Mouse (Mus musculus) CH12.LX (cell line): ENCODE measurements around the gene Ofcc1. TPM values are rescaled to one million over a fixed set of nuclear protein-coding genes. Genes with fewer than 3 reads are reported as not detected.

Experiments
- DNase-seq: peaks from one replicate; pipeline ENCODE4 v3.0.0-alpha.2; 2013; ENCODE audit errors: extremely low read depth
- H3K27ac ChIP-seq: 2 replicates; pipeline ENCODE4 v1.5.1; 2012; ENCODE audit warnings: low read depth, mild to moderate bottlenecking, control low read depth, moderate library complexity; ENCODE audit not compliant: insufficient read depth
- H3K27me3 ChIP-seq: replicated peaks from 2 replicates; pipeline ENCODE3; 2012; ENCODE audit warnings: inconsistent platforms
- H3K36me3 ChIP-seq, 2 experiments: replicated peaks in 1 of 2; 2 replicates each; pipeline versions ENCODE3 to v1.6.1; 2012; ENCODE audit warnings: inconsistent platforms in 1 of 2, low read length in 1 of 2, mild to moderate bottlenecking in 1 of 2, mixed read lengths in 1 of 2, moderate library complexity in 1 of 2; ENCODE audit not compliant: control insufficient read depth in 1 of 2, insufficient read depth in 1 of 2
- H3K4me1 ChIP-seq, 2 experiments: 2 replicates each; pipeline ENCODE4 v1.6.1; 2012; ENCODE audit warnings: inconsistent platforms in 1 of 2, moderate library complexity in 1 of 2; ENCODE audit not compliant: insufficient read depth in 2 of 2, control insufficient read depth in 1 of 2
- H3K4me2 ChIP-seq: 2 replicates; pipeline ENCODE4 v1.6.1; 2012; ENCODE audit warnings: low read depth, mild to moderate bottlenecking, control low read depth; ENCODE audit not compliant: poor library complexity, insufficient read depth, severe bottlenecking
- H3K4me3 ChIP-seq, 3 experiments: fragments of 150-350 bp in 1 of 3; sonication (generic) in 1 of 3; replicated peaks in 1 of 3; 2 replicates each; pipeline versions ENCODE3 to v1.5.1; 2011 to 2012; ENCODE audit warnings: low read depth in 2 of 3, low read length in 2 of 3, mild to moderate bottlenecking in 2 of 3, moderate library complexity in 2 of 3, control low read depth in 1 of 3, improper control_type of control experiment in 1 of 3, inconsistent platforms in 1 of 3, mixed read lengths in 1 of 3; ENCODE audit not compliant: poor library complexity in 1 of 3
- H3K79me2 ChIP-seq: replicated peaks from 2 replicates; pipeline ENCODE4 v1.6.1; 2012; ENCODE audit warnings: mild to moderate bottlenecking, moderate library complexity; ENCODE audit not compliant: control insufficient read depth, poor library complexity, insufficient read depth, severe bottlenecking; ENCODE audit errors: extremely low read depth
- H3K9ac ChIP-seq: 2 replicates; pipeline ENCODE4 v1.6.1; 2012; ENCODE audit warnings: low read depth, mild to moderate bottlenecking, control low read depth, moderate library complexity; ENCODE audit not compliant: insufficient read depth
- H3K9me3 ChIP-seq: replicated peaks from 2 replicates; pipeline ENCODE3; 2012; ENCODE audit warnings: low read length, inconsistent platforms, mixed read lengths
- BHLHE40 ChIP-seq: IDR thresholded peaks from 2 replicates; pipeline ENCODE4 v1.6.1; 2011; ENCODE audit warnings: mild to moderate bottlenecking, low read depth, low read length, improper control_type of control experiment
- CHD2 ChIP-seq: IDR thresholded peaks from 2 replicates; pipeline ENCODE4 v1.6.1; 2011; ENCODE audit warnings: low read length, improper control_type of control experiment
- ETS1 ChIP-seq: conservative IDR thresholded peaks from 2 replicates; pipeline ENCODE4 v1.6.1; 2012; ENCODE audit warnings: low read depth, mild to moderate bottlenecking, inconsistent platforms, low read length, improper control_type of control experiment, moderate library complexity
- HCFC1 ChIP-seq: IDR thresholded peaks from 2 replicates; pipeline ENCODE4 v1.6.1; 2012; ENCODE audit warnings: low read depth, mild to moderate bottlenecking, inconsistent platforms, low read length, improper control_type of control experiment
- IRF4 ChIP-seq: IDR thresholded peaks from 2 replicates; pipeline ENCODE4 v1.6.1; 2014; ENCODE audit warnings: low read depth, mild to moderate bottlenecking, inconsistent platforms, low read length, improper control_type of control experiment
- JUN ChIP-seq: IDR thresholded peaks from 2 replicates; pipeline ENCODE4 v1.6.1; 2011; ENCODE audit warnings: low read depth, mild to moderate bottlenecking, low read length, improper control_type of control experiment, moderate library complexity; ENCODE audit not compliant: insufficient read depth
- JUND ChIP-seq: conservative IDR thresholded peaks from 2 replicates; pipeline ENCODE4 v1.6.1; 2011; ENCODE audit warnings: low read depth, low read length, improper control_type of control experiment
- MAFK ChIP-seq: IDR thresholded peaks from 2 replicates; pipeline ENCODE4 v1.6.1; 2011; ENCODE audit warnings: low read length, improper control_type of control experiment; ENCODE audit not compliant: insufficient replicate concordance
- MAX ChIP-seq: IDR thresholded peaks from 2 replicates; pipeline ENCODE4 v1.6.1; 2011; ENCODE audit warnings: low read length, improper control_type of control experiment
- MAZ ChIP-seq: IDR thresholded peaks from 2 replicates; pipeline ENCODE4 v1.6.1; 2012; ENCODE audit warnings: low read depth, mild to moderate bottlenecking, inconsistent platforms, low read length, improper control_type of control experiment, moderate library complexity
- MXI1 ChIP-seq: IDR thresholded peaks from 2 replicates; pipeline ENCODE4 v1.6.1; 2011; ENCODE audit warnings: mild to moderate bottlenecking, low read depth, low read length, improper control_type of control experiment
- MYC ChIP-seq: IDR thresholded peaks from 2 replicates; pipeline ENCODE4 v1.6.1; 2011; ENCODE audit warnings: low read depth, mild to moderate bottlenecking, improper control_type of control experiment, low read length
- NELFE ChIP-seq: IDR thresholded peaks from 2 replicates; pipeline ENCODE4 v1.6.1; 2011; ENCODE audit warnings: low read depth, low read length, improper control_type of control experiment
- POLR2AphosphoS2 ChIP-seq: IDR thresholded peaks from 2 replicates; pipeline ENCODE4 v1.6.1; 2011; ENCODE audit warnings: low read depth, low read length, improper control_type of control experiment
- RAD21 ChIP-seq: IDR thresholded peaks from 2 replicates; pipeline ENCODE4 v1.6.1; 2011; ENCODE audit warnings: low read depth, mild to moderate bottlenecking, low read length, improper control_type of control experiment, moderate library complexity
- RCOR1 ChIP-seq: conservative IDR thresholded peaks from 2 replicates; pipeline ENCODE4 v1.6.1; 2012; ENCODE audit warnings: low read depth, mild to moderate bottlenecking, inconsistent platforms, low read length, improper control_type of control experiment
- SIN3A ChIP-seq: IDR thresholded peaks from 2 replicates; pipeline ENCODE4 v1.6.1; 2012; ENCODE audit warnings: low read length, improper control_type of control experiment, inconsistent platforms
- SMC3 ChIP-seq: IDR thresholded peaks from 2 replicates; pipeline ENCODE4 v1.6.1; 2011; ENCODE audit warnings: low read depth, low read length, improper control_type of control experiment
- TCF12 ChIP-seq: IDR thresholded peaks from 2 replicates; pipeline ENCODE4 v1.6.1; 2014; ENCODE audit warnings: low read depth, mild to moderate bottlenecking, inconsistent platforms, low read length, improper control_type of control experiment
- USF1 ChIP-seq: IDR thresholded peaks from 2 replicates; pipeline ENCODE4 v1.6.1; 2014; ENCODE audit warnings: low read depth, mild to moderate bottlenecking, inconsistent platforms, low read length, improper control_type of control experiment
- USF2 ChIP-seq: conservative IDR thresholded peaks from 2 replicates; pipeline ENCODE4 v1.6.1; 2011; ENCODE audit warnings: low read depth, low read length, improper control_type of control experiment
- ZKSCAN1 ChIP-seq: IDR thresholded peaks from 2 replicates; pipeline ENCODE4 v1.6.1; 2012; ENCODE audit warnings: low read depth, inconsistent platforms, low read length, improper control_type of control experiment, borderline replicate concordance
- ZMIZ1 ChIP-seq: IDR thresholded peaks from 2 replicates; pipeline ENCODE4 v1.6.1; 2012; ENCODE audit warnings: low read depth, mild to moderate bottlenecking, inconsistent platforms, low read length, improper control_type of control experiment
- ZNF384 ChIP-seq: IDR thresholded peaks from 2 replicates; pipeline ENCODE4 v1.6.1; 2012; ENCODE audit warnings: low read depth, low read length, improper control_type of control experiment, inconsistent platforms
- dilution Hi-C: fragments of 300-500 bp; cut with MboI; formaldehyde crosslinking; loops from 2 replicates; pipeline ENCODE4 v1.14.3; 2020; ENCODE audit warnings: low sequenced_read_pairs; ENCODE audit not compliant: extremely low pct_unique_long_range_greater_than_20kb, extremely low pct_ligation_motif_present
- in situ Hi-C: fragments of 300-500 bp; cut with MboI; formaldehyde crosslinking; loops from 3 replicates; pipeline ENCODE4 v1.14.3; 2019; ENCODE audit warnings: low sequenced_read_pairs, low pct_ligation_motif_present, low pct_unique_long_range_greater_than_20kb, mixed read lengths
- polyA plus RNA-seq: library from polyadenylated mRNA; unstranded; fragments of >175 nt; gene quantifications from 2 replicates; pipeline ENCODE4 v1.2.1, GENCODE M21; 2012; ENCODE audit warnings: low read depth; ENCODE audit not compliant: insufficient read length
- total RNA-seq, 2 experiments: library from RNA; depleted of rRNA; stranded (reverse); fragments of 300-350 nt in 1 of 2; fragments of >200 nt in 1 of 2; gene quantifications; 2 replicates each; pipeline ENCODE4 v1.2.3; 2012 to 2014

The Ofcc1 gene
- total and polyA plus RNA-seq, 3 experiments: not detected

DNA sequence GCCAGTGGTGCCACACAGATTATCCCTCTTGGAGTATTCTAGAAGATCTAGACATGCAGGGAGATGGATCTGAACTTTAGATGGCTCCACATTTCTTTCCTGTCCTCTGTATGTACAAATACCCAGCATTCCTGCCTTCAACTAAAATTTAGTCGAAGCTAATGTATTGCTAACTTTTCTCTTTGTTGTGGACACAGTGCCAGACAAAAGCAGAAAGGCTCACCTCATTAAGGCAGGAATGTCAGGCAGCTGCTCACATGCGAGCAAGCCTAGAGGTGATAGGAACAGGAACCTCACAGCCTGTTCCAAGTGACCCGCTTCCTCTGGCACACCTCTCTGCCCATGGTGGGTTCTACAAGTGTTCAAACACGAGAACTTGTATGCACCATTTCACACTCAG, 26.2 kb upstream of the Ofcc1 start:
- H3K27ac ChIP-seq: no peak overlapping the region
- no peak overlapping the region for H3K9ac ChIP-seq
- H3K27me3 ChIP-seq: no peaks in the 10 kb centered on the region
- H3K4me2 ChIP-seq: no peak overlapping the region
- H3K4me3 ChIP-seq: no peak overlapping the region
- dilution Hi-C loops (no loop called here), in situ Hi-C loops (no loop called here)
- H3K4me1 ChIP-seq: no peaks in the 10 kb centered on the region
- H3K79me2 ChIP-seq: no peaks in the 10 kb centered on the region
- DNase-seq: no peak
- no peaks in the 10 kb centered on the region for H3K9me3 ChIP-seq
- no peaks in the 10 kb centered on the region for H3K36me3 ChIP-seq
- TF ChIP-seq RAD21: no peak
- no peak for TF ChIP-seq JUND
- TF ChIP-seq SIN3A: no peak
- TF ChIP-seq TCF12: no peak
- TF ChIP-seq USF1: no peak
- TF ChIP-seq MAX: no peak
- TF ChIP-seq ZNF384: no peak
- no peak for TF ChIP-seq CHD2
- no peak for TF ChIP-seq ZKSCAN1
- no peak for TF ChIP-seq ETS1
- TF ChIP-seq BHLHE40: no peak
- no peak for TF ChIP-seq MAZ
- no peak for TF ChIP-seq ZMIZ1
- no peak for TF ChIP-seq JUN
- TF ChIP-seq MAFK: no peak
- TF ChIP-seq USF2: no peak
- TF ChIP-seq MXI1: no peak
- no peak for TF ChIP-seq IRF4
- TF ChIP-seq HCFC1: no peak

DNA sequence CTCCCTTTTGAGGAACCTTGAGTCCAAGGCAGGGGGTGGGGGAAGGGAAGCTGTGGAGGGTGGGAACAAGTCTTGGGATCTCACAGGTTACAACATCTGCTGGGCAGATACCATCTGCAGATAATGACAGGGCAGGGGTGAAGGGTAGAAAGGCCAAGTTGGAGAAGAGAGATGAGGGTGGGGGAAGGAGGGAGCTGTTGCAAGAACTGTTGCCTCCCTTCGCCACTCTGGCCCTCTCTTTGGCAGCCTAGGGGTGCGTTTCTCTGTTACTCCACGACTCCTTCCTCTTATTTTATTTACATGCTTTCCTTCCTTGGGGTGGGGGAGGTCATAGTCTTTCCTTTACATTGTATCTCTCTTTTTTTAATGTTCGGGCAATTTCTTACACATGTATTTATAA, 23.7 kb upstream of the Ofcc1 start:
- no peak for TF ChIP-seq NELFE
- no peak for TF ChIP-seq USF1
- no peak for TF ChIP-seq RCOR1
- TF ChIP-seq SMC3: no peak
- no peak for TF ChIP-seq MAFK
- no peak for TF ChIP-seq POLR2AphosphoS2
- TF ChIP-seq MYC: no peak
- TF ChIP-seq CHD2: no peak
- in situ Hi-C loops (no loop called here), dilution Hi-C loops (no loop called here)

More for the DNA sequence above, 23.7 kb upstream of the Ofcc1 start:
- Histone ChIP-seq H3K9ac (no peak overlapping the region), H3K36me3 (no peaks in the 10 kb centered on the region), H3K4me1 (no peaks in the 10 kb centered on the region), H3K27ac (no peak overlapping the region), H3K4me2 (no peak overlapping the region), H3K79me2 (no peaks in the 10 kb centered on the region), H3K27me3 (no peaks in the 10 kb centered on the region), H3K9me3 (no peaks in the 10 kb centered on the region), H3K4me3 (no peak overlapping the region)
- DNase-seq: no peak
